Mouse (Mus musculus): ENCODE results near the gene Lyzl4.

Lyzl4 gene

GRCm38 (mm10) chr9:121644855-121645254 lies 3.0 kb upstream of the Lyzl4 start:
- DNase-seq, result no peak

- DNase-seq, result peak; percentile 88
Measured at GRCm38 (mm10) chr9:121642401-121643181, 695 bp upstream of the Lyzl4 start, which contains the start of gene Vipr1. TSS of gene Vipr1 (plus strand) at chr9:121642716.

- no peak for DNase-seq
Measured at GRCm38 (mm10) chr9:121641235-121641915, 521 bp downstream of the Lyzl4 start.

GRCm38 (mm10) chr9:121639790-121640189 lies 2.1 kb downstream of the Lyzl4 start:
- DNase-seq, result peak; percentile 65

GRCm38 (mm10) chr9:121635835-121636576 lies 5.9 kb downstream of the Lyzl4 start:
- no peak for DNase-seq

GRCm38 (mm10) chr9:121633306-121633705 lies 8.6 kb downstream of the Lyzl4 start:
- no peak for DNase-seq

- no peak for DNase-seq
Measured at GRCm38 (mm10) chr9:121632891-121633290, 9.0 kb downstream of the Lyzl4 start.

- no peak for DNase-seq
Measured at GRCm38 (mm10) chr9:121631946-121632345, 9.9 kb downstream of the Lyzl4 start.

- DNase-seq, result no peak
Measured at GRCm38 (mm10) chr9:121630627-121631026, 11.3 kb downstream of the Lyzl4 start.

GRCm38 (mm10) chr9:121624920-121625319 lies 17.0 kb downstream of the Lyzl4 start:
- DNase-seq, result no peak

- no peak for DNase-seq
Measured at GRCm38 (mm10) chr9:121623235-121623634, 18.7 kb downstream of the Lyzl4 start.

GRCm38 (mm10) chr9:121619441-121619840 lies 22.5 kb downstream of the Lyzl4 start:
- no peak for DNase-seq

- no peak for DNase-seq
Measured at GRCm38 (mm10) chr9:121616471-121616870, 25.4 kb downstream of the Lyzl4 start.

- no peak for DNase-seq
Measured at GRCm38 (mm10) chr9:121614241-121614757, 27.6 kb downstream of the Lyzl4 start.

- DNase-seq, result no peak
Measured at GRCm38 (mm10) chr9:121613192-121613591, 28.7 kb downstream of the Lyzl4 start.

GRCm38 (mm10) chr9:121609381-121609780 lies 32.5 kb downstream of the Lyzl4 start:
- no peak for DNase-seq

- no peak for DNase-seq
Measured at GRCm38 (mm10) chr9:121606498-121607096, 35.3 kb downstream of the Lyzl4 start.

- DNase-seq, result peak; percentile 71
Measured at GRCm38 (mm10) chr9:121605414-121606278, 36.2 kb downstream of the Lyzl4 start.

- DNase-seq, result no peak
Measured at GRCm38 (mm10) chr9:121602381-121602780, 39.5 kb downstream of the Lyzl4 start.

- DNase-seq, result no peak
Measured at GRCm38 (mm10) chr9:121600861-121601427, 41.0 kb downstream of the Lyzl4 start.

- DNase-seq, result no peak
Measured at GRCm38 (mm10) chr9:121600201-121600860, 41.6 kb downstream of the Lyzl4 start.

Data from cerebellum, adult 8-10 months (tissue).